Mouse (Mus musculus) kidney, adult 2 months (tissue): ENCODE results near the gene Rimbp2.

Experiments
- CTCF ChIP-seq: fragments of 200-500 bp; conservative IDR thresholded peaks from 2 replicates; pipeline ENCODE4 v1.5.1; 2011; ENCODE audit warnings: low read depth, mild to moderate bottlenecking, control low read depth, low read length, moderate library complexity, mixed read lengths; ENCODE audit not compliant: insufficient read depth, insufficient read length
- POLR2A ChIP-seq: fragments of 200-500 bp; IDR thresholded peaks from one replicate; pipeline ENCODE4 v1.6.1; 2011; ENCODE audit warnings: low read depth, low read length, control low read depth

DNA sequence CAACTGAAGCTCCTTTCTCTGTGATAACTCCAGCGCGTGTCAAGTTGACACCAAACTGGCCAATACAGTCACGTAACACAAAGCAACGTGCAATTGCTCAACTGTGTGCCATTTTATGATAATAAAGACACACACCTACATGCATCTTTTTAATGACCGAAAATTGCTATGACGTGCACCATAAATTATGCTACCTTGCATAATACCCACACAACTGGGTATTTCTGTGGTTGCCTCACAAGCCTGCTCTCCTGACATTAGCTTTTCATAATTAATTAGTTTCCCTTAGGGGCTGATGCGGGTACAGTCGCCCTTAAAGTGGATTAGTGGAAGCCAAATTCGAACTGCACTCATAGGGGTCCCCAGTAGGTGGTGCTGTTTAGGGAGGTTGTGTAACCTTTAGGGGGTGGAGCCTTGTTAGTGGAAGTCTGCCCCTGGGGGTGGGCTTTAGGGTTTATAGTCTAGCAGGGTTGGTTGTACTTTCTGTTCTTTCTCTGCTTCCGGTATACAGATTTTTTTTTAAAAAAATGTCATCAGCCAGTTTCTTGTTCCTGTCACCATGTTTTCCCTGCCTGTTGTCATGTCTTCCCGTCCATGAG lies 220.8 kb downstream of the Rimbp2 start:
- TF ChIP-seq POLR2A (no peak), CTCF (0 out of 2 replicates have a peak, but pooled peaks have one; percentile 15)
